Mouse (Mus musculus): Measurements from ENCODE around the gene Gabrd. TPM values are rescaled to one million over a fixed set of nuclear protein-coding genes. Genes with fewer than 3 reads are reported as not detected.

The Gabrd gene
- polyA plus RNA-seq, 1 experiment from 2014 or later: 1.2 TPM

DNA sequence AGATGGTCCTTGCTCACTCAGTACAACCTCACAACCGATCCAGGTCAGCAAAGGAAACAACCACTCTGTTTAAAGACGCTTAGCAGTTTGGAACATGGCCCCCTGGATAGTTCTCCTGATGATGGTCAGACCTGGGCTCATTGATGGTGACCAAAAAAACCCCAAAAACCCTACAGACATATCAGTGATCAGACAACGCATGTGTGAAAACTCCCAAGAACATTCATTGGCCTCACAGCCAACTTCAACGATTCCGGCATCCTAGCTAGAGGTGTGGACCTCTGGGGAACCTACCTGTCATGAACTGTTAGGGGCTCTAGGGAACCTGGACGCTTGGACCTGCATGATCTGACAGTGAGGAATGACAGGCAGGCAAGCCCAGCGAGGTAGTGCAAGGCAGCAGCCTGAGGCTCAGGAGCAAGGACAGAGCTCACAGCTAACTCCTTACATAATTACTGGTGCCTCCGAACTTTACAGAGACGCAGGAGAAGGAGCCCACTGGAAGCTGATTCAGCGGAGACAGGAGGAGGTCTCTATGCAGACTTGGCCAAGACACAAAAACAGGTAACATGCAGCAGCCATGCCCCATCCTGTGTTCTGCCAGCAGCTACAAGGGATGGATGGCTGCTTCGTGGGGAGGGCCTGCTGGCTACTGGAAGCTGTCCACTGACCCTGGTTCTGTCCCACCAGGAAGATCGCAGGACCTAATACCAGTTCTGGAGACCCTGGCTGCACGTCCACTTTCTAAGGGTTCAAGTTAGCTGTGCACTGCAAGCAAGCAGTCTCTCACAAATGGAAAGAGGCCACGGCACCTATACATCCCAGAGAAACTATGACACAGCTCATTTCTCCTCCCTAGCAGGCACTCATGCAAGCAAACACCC lies 54.3 kb downstream of the Gabrd start:
- Histone ChIP-seq H3K4me3 (ENCODE audit: low read depth, low read length) (peak overlapping the region; percentile 66), H3K4me1 (ENCODE audit: control insufficient read depth, insufficient read depth, low read length) (peaks cover 5% of the 10 kb centered on the region), H3K27ac (ENCODE audit: low read depth, low read length) (0 out of 2 replicates have a peak overlapping the region, but pooled peaks have one; percentile 91), H3K36me3 (ENCODE audit: control insufficient read depth, insufficient read depth, low read length) (no peaks in the 10 kb centered on the region), H3K9me3 (replicated peaks; ENCODE audit: control insufficient read depth, low read length) (no peaks in the 10 kb centered on the region), H3K27me3 (replicated peaks; ENCODE audit: control insufficient read depth, insufficient read depth, low read length) (no peaks in the 10 kb centered on the region), H3K4me2 (ENCODE audit: low read length) (peak overlapping the region; percentile 90), H3K9ac (ENCODE audit: low read length) (peak overlapping the region; percentile 80)
- DNase-seq (ENCODE audit: low spot score) (no peak), ATAC-seq (no peak)
- WGBS: 82% methylated on average over 14 of the region's 14 CpGs

DNA sequence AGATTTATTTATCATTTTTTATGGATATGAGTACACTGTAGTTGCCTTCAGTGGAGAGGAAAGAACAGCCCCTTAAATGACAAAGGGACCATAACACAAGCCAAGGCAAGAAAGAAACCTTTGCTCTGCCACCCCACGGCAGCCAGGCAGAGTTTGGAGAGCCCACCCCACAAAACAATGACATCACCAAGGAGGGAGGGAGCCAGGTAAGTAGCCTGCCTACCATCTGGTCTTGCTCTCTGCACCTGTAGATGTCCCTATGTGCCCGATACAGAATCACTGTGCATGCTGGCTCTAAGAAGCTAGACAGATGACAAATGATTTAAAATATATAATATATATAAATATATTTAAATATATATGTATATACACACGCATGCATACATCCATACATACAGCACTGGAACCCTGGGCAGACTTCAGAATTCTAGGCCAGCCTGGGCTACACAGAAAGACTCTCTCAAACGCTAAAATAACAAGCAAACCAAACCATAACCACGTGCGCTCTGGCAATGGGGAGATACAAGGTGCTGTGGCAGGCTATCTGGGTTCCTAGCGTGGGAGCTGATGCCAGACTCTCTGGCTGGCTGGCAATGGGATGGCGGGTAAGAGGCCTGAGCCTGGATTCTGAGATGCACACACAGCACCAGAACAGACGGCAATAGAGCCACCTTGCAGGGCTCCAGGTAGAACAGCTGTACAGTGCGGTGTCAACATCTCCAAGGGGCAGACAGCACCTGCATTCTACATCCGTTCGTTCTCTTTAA lies 61.4 kb downstream of the Gabrd start:
- Histone ChIP-seq H3K27me3 (replicated peaks; ENCODE audit: control insufficient read depth, insufficient read depth, low read length) (no peaks in the 10 kb centered on the region), H3K9ac (ENCODE audit: low read length) (no peak overlapping the region), H3K36me3 (ENCODE audit: control insufficient read depth, insufficient read depth, low read length) (no peaks in the 10 kb centered on the region), H3K4me1 (ENCODE audit: control insufficient read depth, insufficient read depth, low read length) (no peaks in the 10 kb centered on the region), H3K9me3 (replicated peaks; ENCODE audit: control insufficient read depth, low read length) (no peaks in the 10 kb centered on the region), H3K4me2 (ENCODE audit: low read length) (no peak overlapping the region), H3K4me3 (ENCODE audit: low read depth, low read length) (no peak overlapping the region), H3K27ac (ENCODE audit: low read depth, low read length) (no peak overlapping the region)
- ATAC-seq (no peak), DNase-seq (ENCODE audit: low spot score) (no peak)
- 90% methylated on average over 12 of the region's 12 CpGs for WGBS

Other genes starting within 250 kb of the Gabrd start
- gene Ski, start 175.5 kb downstream of the Gabrd start, polyA plus RNA-seq (2014; fragmentation: Nextera tagmentation; extraction: Ambion mirVana): 16.2 and 17.1 TPM in 2 replicates
- gene Faap20, start 148.3 kb downstream of the Gabrd start, polyA plus RNA-seq (2014; fragmentation: Nextera tagmentation; extraction: Ambion mirVana): 81.2 and 87.4 TPM in 2 replicates
- 45.4 and 52.5 TPM in 2 replicates for gene Prkcz, start 36.8 kb downstream of the Gabrd start, polyA plus RNA-seq (2014; fragmentation: Nextera tagmentation; extraction: Ambion mirVana)
- gene Cfap74, start 11.1 kb upstream of the Gabrd start, polyA plus RNA-seq (2014; fragmentation: Nextera tagmentation; extraction: Ambion mirVana): 3.9 and 4.5 TPM in 2 replicates
- gene Tmem52, start 71.0 kb upstream of the Gabrd start, polyA plus RNA-seq (2014; fragmentation: Nextera tagmentation; extraction: Ambion mirVana): 0.40 TPM in 1 of 2 replicates, not detected in the other
- gene Gnb1, start 93.2 kb upstream of the Gabrd start, polyA plus RNA-seq (2014; fragmentation: Nextera tagmentation; extraction: Ambion mirVana): 1,105 and 1,139 TPM in 2 replicates
- gene Nadk, start 164.3 kb upstream of the Gabrd start, polyA plus RNA-seq (2014; fragmentation: Nextera tagmentation; extraction: Ambion mirVana): 106 and 120 TPM in 2 replicates
- gene Slc35e2, start 203.3 kb upstream of the Gabrd start, polyA plus RNA-seq (2014; fragmentation: Nextera tagmentation; extraction: Ambion mirVana): 10.9 and 12.1 TPM in 2 replicates
- gene Cdk11b, start 226.7 kb upstream of the Gabrd start, polyA plus RNA-seq (2014; fragmentation: Nextera tagmentation; extraction: Ambion mirVana): 39.9 and 42.8 TPM in 2 replicates
- gene Gm10563, start 247.3 kb upstream of the Gabrd start, polyA plus RNA-seq (2014; fragmentation: Nextera tagmentation; extraction: Ambion mirVana): not detected in 2 replicates